In the genomic region with DNA sequence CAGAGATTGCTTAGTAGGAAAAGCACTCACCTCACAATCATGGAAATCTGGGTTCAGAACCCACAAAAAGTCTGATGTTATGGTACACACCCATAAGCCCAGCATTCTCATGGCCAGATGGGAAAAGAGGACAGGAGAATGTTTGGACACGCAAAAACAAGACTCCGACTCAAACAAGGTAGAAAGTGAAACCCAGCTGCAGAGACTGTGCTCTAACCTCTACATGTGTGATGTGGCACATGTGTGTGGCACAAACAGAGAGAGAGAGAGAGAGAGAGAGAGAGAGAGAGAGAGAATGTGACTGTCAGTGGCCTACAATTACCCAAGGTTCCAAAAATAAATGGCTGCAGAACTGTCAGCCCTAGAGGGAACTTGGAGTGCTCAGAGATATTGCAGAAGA, we compare ENCODE assay signal across 16 mouse cellular contexts.
"Had no signal": no experiment of that assay in that cellular context is flagged by ENCODE, and none has a peak within 500 bp of the region (broad histone marks: within the 10 kb centered on the region; RNA-seq: fewer than 3 reads in every experiment).

No protein-coding gene starts in this region.

- H3K27ac ChIP-seq: neural tube, embryonic 13.5 days; neural tube, embryonic 15.5 days; stomach, embryonic 15.5 days; stomach, postnatal 0 days had no signal

- H3K36me3 ChIP-seq: neural tube, embryonic 13.5 days; neural tube, embryonic 15.5 days; stomach, embryonic 15.5 days had no signal

- H3K27me3 ChIP-seq: neural tube, embryonic 13.5 days; neural tube, embryonic 15.5 days; stomach, embryonic 15.5 days had no signal

- H3K4me3 ChIP-seq: neural tube, embryonic 13.5 days; neural tube, embryonic 15.5 days; stomach, embryonic 15.5 days had no signal

- DNase-seq: retina, postnatal 1 day; right cerebral cortex, adult 18-20 months; right cerebral cortex, postnatal 14 days; right cerebral cortex, postnatal 25 days; right cerebral cortex, postnatal 4 days; spleen, adult 18-20 months; thymus, adult 18-20 months; thymus, adult 2 months; thymus, postnatal 14 days; thymus, postnatal 25 days; thymus, postnatal 36 days; thymus, postnatal 4 days had no signal

- H3K9ac ChIP-seq: neural tube, embryonic 13.5 days; neural tube, embryonic 15.5 days; stomach, embryonic 15.5 days had no signal

- H3K4me1 ChIP-seq: neural tube, embryonic 13.5 days; neural tube, embryonic 15.5 days; stomach, embryonic 15.5 days had no signal

- H3K9me3 ChIP-seq: neural tube, embryonic 13.5 days; neural tube, embryonic 15.5 days; stomach, embryonic 15.5 days had no signal

- H3K4me2 ChIP-seq: neural tube, embryonic 13.5 days; neural tube, embryonic 15.5 days; stomach, embryonic 15.5 days had no signal
